Mouse (Mus musculus): ENCODE data around the gene Nup93. TPM values are rescaled to one million over a fixed set of nuclear protein-coding genes. Genes with fewer than 3 reads are reported as not detected.

The Nup93 gene
- polyA plus RNA-seq, 1 experiment = 58.7 TPM

GRCm38 (mm10) chr8:94320036-94320435 lies 105.7 kb downstream of the Nup93 start:
- peaks cover 12% of the 10 kb centered on the region for H3K36me3 ChIP-seq (ENCODE audit: control insufficient read depth, insufficient read depth)
- no peaks in the 10 kb centered on the region for H3K79me3 ChIP-seq (ENCODE audit: low read depth)
- TF ChIP-seq USF1 (IDR thresholded peaks at IDR 0.05; ENCODE audit: low read depth) (no peak), FOSL1 (IDR thresholded peaks at IDR 0.05; ENCODE audit: insufficient read depth, low read length, poor library complexity, severe bottlenecking) (no peak), MYOD1 (IDR thresholded peaks at IDR 0.05; ENCODE audit: control insufficient read depth, insufficient read length, low read depth) (no peak), CTCF (IDR thresholded peaks at IDR 0.05; ENCODE audit: control insufficient read depth, insufficient read depth, insufficient read length) (no peak), MYOG (IDR thresholded peaks at IDR 0.05; ENCODE audit: control insufficient read depth, extremely low read depth, insufficient read length) (no peak), MAX (IDR thresholded peaks at IDR 0.05) (no peak), CEBPB (IDR thresholded peaks at IDR 0.05; ENCODE audit: low read depth) (no peak)
- H3ac ChIP-seq (ENCODE audit: control insufficient read depth, insufficient read length, low read depth) = no peak overlapping the region
- no peaks in the 10 kb centered on the region for H3K27me3 ChIP-seq (ENCODE audit: control insufficient read depth, insufficient read depth, insufficient read length)
- no peaks in the 10 kb centered on the region for H3K79me2 ChIP-seq (ENCODE audit: control insufficient read depth, insufficient read depth)
- H3K4me3 ChIP-seq (ENCODE audit: insufficient read depth, poor library complexity, severe bottlenecking) = no peak overlapping the region

- no peak overlapping the region for H3ac ChIP-seq (ENCODE audit: control insufficient read depth, insufficient read length, low read depth)
- TF ChIP-seq USF1 (IDR thresholded peaks at IDR 0.05; ENCODE audit: low read depth) = no peak
- no peak for TF ChIP-seq CTCF (IDR thresholded peaks at IDR 0.05; ENCODE audit: control insufficient read depth, insufficient read depth, insufficient read length)
- no peak for TF ChIP-seq CEBPB (IDR thresholded peaks at IDR 0.05; ENCODE audit: low read depth)
- no peak for TF ChIP-seq MAX (IDR thresholded peaks at IDR 0.05)
- TF ChIP-seq MYOG (IDR thresholded peaks at IDR 0.05; ENCODE audit: control insufficient read depth, extremely low read depth, insufficient read length) = no peak
- TF ChIP-seq MYOD1 (IDR thresholded peaks at IDR 0.05; ENCODE audit: control insufficient read depth, insufficient read length, low read depth) = no peak
- TF ChIP-seq FOSL1 (IDR thresholded peaks at IDR 0.05; ENCODE audit: insufficient read depth, low read length, poor library complexity, severe bottlenecking) = no peak
- H3K27me3 ChIP-seq (ENCODE audit: control insufficient read depth, insufficient read depth, insufficient read length) = no peaks in the 10 kb centered on the region
- H3K36me3 ChIP-seq (ENCODE audit: control insufficient read depth, insufficient read depth) = no peaks in the 10 kb centered on the region
- no peaks in the 10 kb centered on the region for H3K79me3 ChIP-seq (ENCODE audit: low read depth)
- H3K4me3 ChIP-seq (ENCODE audit: insufficient read depth, poor library complexity, severe bottlenecking) = no peak overlapping the region
- H3K79me2 ChIP-seq (ENCODE audit: control insufficient read depth, insufficient read depth) = no peaks in the 10 kb centered on the region
These were observed 107.7 kb downstream of the Nup93 start for GRCm38 (mm10) chr8:94322083-94322482.

GRCm38 (mm10) chr8:94323041-94323440 lies 108.7 kb downstream of the Nup93 start:
- Histone ChIP-seq H3K79me3 (ENCODE audit: low read depth) (no peaks in the 10 kb centered on the region), H3ac (ENCODE audit: control insufficient read depth, insufficient read length, low read depth) (no peak overlapping the region), H3K4me3 (ENCODE audit: insufficient read depth, poor library complexity, severe bottlenecking) (no peak overlapping the region), H3K79me2 (ENCODE audit: control insufficient read depth, insufficient read depth) (no peaks in the 10 kb centered on the region), H3K27me3 (ENCODE audit: control insufficient read depth, insufficient read depth, insufficient read length) (no peaks in the 10 kb centered on the region), H3K36me3 (ENCODE audit: control insufficient read depth, insufficient read depth) (no peaks in the 10 kb centered on the region)
- no peak for TF ChIP-seq CTCF (IDR thresholded peaks at IDR 0.05; ENCODE audit: control insufficient read depth, insufficient read depth, insufficient read length)
- TF ChIP-seq FOSL1 (IDR thresholded peaks at IDR 0.05; ENCODE audit: insufficient read depth, low read length, poor library complexity, severe bottlenecking) = no peak
- no peak for TF ChIP-seq MYOG (IDR thresholded peaks at IDR 0.05; ENCODE audit: control insufficient read depth, extremely low read depth, insufficient read length)
- no peak for TF ChIP-seq CEBPB (IDR thresholded peaks at IDR 0.05; ENCODE audit: low read depth)
- no peak for TF ChIP-seq USF1 (IDR thresholded peaks at IDR 0.05; ENCODE audit: low read depth)
- TF ChIP-seq MYOD1 (IDR thresholded peaks at IDR 0.05; ENCODE audit: control insufficient read depth, insufficient read length, low read depth) = no peak
- no peak for TF ChIP-seq MAX (IDR thresholded peaks at IDR 0.05)

GRCm38 (mm10) chr8:94324071-94324470 lies 109.7 kb downstream of the Nup93 start:
- peaks cover 2% of the 10 kb centered on the region for H3K27me3 ChIP-seq (ENCODE audit: control insufficient read depth, insufficient read depth, insufficient read length)
- no peaks in the 10 kb centered on the region for H3K79me3 ChIP-seq (ENCODE audit: low read depth)
- no peak overlapping the region for H3K4me3 ChIP-seq (ENCODE audit: insufficient read depth, poor library complexity, severe bottlenecking)
- no peaks in the 10 kb centered on the region for H3K79me2 ChIP-seq (ENCODE audit: control insufficient read depth, insufficient read depth)
- TF ChIP-seq CEBPB (IDR thresholded peaks at IDR 0.05; ENCODE audit: low read depth) = no peak
- no peak for TF ChIP-seq MYOD1 (IDR thresholded peaks at IDR 0.05; ENCODE audit: control insufficient read depth, insufficient read length, low read depth)
- no peak for TF ChIP-seq MYOG (IDR thresholded peaks at IDR 0.05; ENCODE audit: control insufficient read depth, extremely low read depth, insufficient read length)
- no peak for TF ChIP-seq CTCF (IDR thresholded peaks at IDR 0.05; ENCODE audit: control insufficient read depth, insufficient read depth, insufficient read length)
- TF ChIP-seq USF1 (IDR thresholded peaks at IDR 0.05; ENCODE audit: low read depth) = no peak
- no peak for TF ChIP-seq MAX (IDR thresholded peaks at IDR 0.05)
- no peak for TF ChIP-seq FOSL1 (IDR thresholded peaks at IDR 0.05; ENCODE audit: insufficient read depth, low read length, poor library complexity, severe bottlenecking)
- no peak overlapping the region for H3ac ChIP-seq (ENCODE audit: control insufficient read depth, insufficient read length, low read depth)
- no peaks in the 10 kb centered on the region for H3K36me3 ChIP-seq (ENCODE audit: control insufficient read depth, insufficient read depth)

GRCm38 (mm10) chr8:94326016-94326415 lies 111.7 kb downstream of the Nup93 start:
- Histone ChIP-seq H3ac (ENCODE audit: control insufficient read depth, insufficient read length, low read depth) (no peak overlapping the region), H3K79me3 (ENCODE audit: low read depth) (no peaks in the 10 kb centered on the region), H3K79me2 (ENCODE audit: control insufficient read depth, insufficient read depth) (no peaks in the 10 kb centered on the region), H3K27me3 (ENCODE audit: control insufficient read depth, insufficient read depth, insufficient read length) (peaks cover 5% of the 10 kb centered on the region), H3K4me3 (ENCODE audit: insufficient read depth, poor library complexity, severe bottlenecking) (no peak overlapping the region), H3K36me3 (ENCODE audit: control insufficient read depth, insufficient read depth) (no peaks in the 10 kb centered on the region)
- TF ChIP-seq MYOG (IDR thresholded peaks at IDR 0.05; ENCODE audit: control insufficient read depth, extremely low read depth, insufficient read length) = no peak
- TF ChIP-seq MYOD1 (IDR thresholded peaks at IDR 0.05; ENCODE audit: control insufficient read depth, insufficient read length, low read depth) = no peak
- TF ChIP-seq USF1 (IDR thresholded peaks at IDR 0.05; ENCODE audit: low read depth) = no peak
